Mouse (Mus musculus): ENCODE measurements around the gene Pole.

GRCm38 (mm10) chr5:110363822-110364545 is 77.9 kb downstream of the Pole start:
- TF ChIP-seq CTCF (IDR thresholded peaks at IDR 0.05; ENCODE audit: control insufficient read depth, insufficient read depth, insufficient replicate concordance, low read depth, low read length) (no peak; the same call in 1 of the 2 replicates), POLR2A (IDR thresholded peaks at IDR 0.05; ENCODE audit: control insufficient read depth, low read depth, low read length) (no peak)

Data from testis, adult 2 months (tissue).